Comparison of ENCODE assay signal across 9 mouse cellular contexts in the genomic region with DNA sequence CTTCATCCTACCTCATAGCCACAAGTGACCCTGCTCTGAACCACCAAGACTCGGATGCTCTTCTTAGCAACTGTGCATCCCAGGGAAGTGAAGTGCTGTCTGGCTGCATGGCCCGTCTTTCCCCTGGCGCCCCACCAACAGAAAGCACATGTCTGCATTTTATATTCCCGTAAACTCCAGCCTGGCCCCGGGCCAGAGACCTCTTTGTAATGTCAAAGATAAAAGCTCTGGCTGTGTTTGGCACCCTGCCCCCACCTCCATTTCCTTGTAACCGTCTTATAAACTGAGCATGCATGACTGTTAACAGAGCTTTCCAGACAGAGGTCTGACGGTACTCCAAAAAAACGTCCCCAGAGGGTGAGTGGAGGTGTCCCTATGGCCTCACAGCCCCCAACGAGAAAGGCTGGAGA.
DNase-seq lines count a peak whose midpoint lies in the region; ATAC-seq lines count a peak whose summit lies in the region.
"Had no signal": no experiment of that assay in that cellular context is flagged by ENCODE, and none has a peak within 500 bp of the region (broad histone marks: within the 10 kb centered on the region; RNA-seq: fewer than 3 reads in every experiment).

No protein-coding gene starts in this region.

- H3K9me3 ChIP-seq in embryonic facial prominence, embryonic 10.5 days: no peaks in the 10 kb centered on the region
- H3K9me3 ChIP-seq in heart, embryonic 13.5 days: no peaks in the 10 kb centered on the region

- H3K4me1 ChIP-seq in embryonic facial prominence, embryonic 10.5 days: peaks cover 69% of the 10 kb centered on the region
- peaks cover 64% of the 10 kb centered on the region for H3K4me1 ChIP-seq in heart, embryonic 13.5 days
- H3K4me1 ChIP-seq: megakaryocyte, embryonic 14.5 days had no signal

- H3K4me2 ChIP-seq in heart, embryonic 13.5 days: peak overlapping the region; percentile 40

- H3K4me3 ChIP-seq in embryonic facial prominence, embryonic 10.5 days: no peak overlapping the region
- H3K4me3 ChIP-seq in heart, embryonic 13.5 days: 0 out of 2 replicates have a peak overlapping the region, but pooled peaks have one; percentile 0
- H3K4me3 ChIP-seq: megakaryocyte, embryonic 14.5 days had no signal

- peak overlapping the region; percentile 87 for H3K27ac ChIP-seq in embryonic facial prominence, embryonic 10.5 days (replicated peaks)
- peak overlapping the region; percentile 92 for H3K27ac ChIP-seq in heart, embryonic 13.5 days (replicated peaks)

- ATAC-seq in heart, embryonic 13.5 days (ENCODE audit: extremely low read depth, insufficient number of reproducible peaks, low FRiP score, low TSS enrichment): peak; percentile 64

- H3K36me3 ChIP-seq in embryonic facial prominence, embryonic 10.5 days (replicated peaks): no peaks in the 10 kb centered on the region
- H3K36me3 ChIP-seq in heart, embryonic 13.5 days: no peaks in the 10 kb centered on the region

- DNase-seq in thymus, postnatal 4 days: peak; percentile 13
- DNase-seq in thymus, postnatal 36 days: no peak
- DNase-seq in embryonic facial prominence, embryonic 10.5 days (ENCODE audit: low spot score): peak; percentile 57
- peak; percentile 93 for DNase-seq in kidney, postnatal 10 days
- peak; percentile 90 for DNase-seq in lung, postnatal 14 days
- peak; percentile 29 to 55 for DNase-seq in spleen, postnatal 36 days (ENCODE audit: low spot score in 2 of 2)
- DNase-seq in layer of hippocampus, adult 11-12 months (ENCODE audit: low spot score): no peak

- H3K9ac ChIP-seq in heart, embryonic 13.5 days: peak overlapping the region; percentile 47

- no peaks in the 10 kb centered on the region for H3K27me3 ChIP-seq in embryonic facial prominence, embryonic 10.5 days (replicated peaks; ENCODE audit: low read depth, poor library complexity, severe bottlenecking)
- no peaks in the 10 kb centered on the region for H3K27me3 ChIP-seq in heart, embryonic 13.5 days (replicated peaks)
- H3K27me3 ChIP-seq: megakaryocyte, embryonic 14.5 days had no signal

- 37% methylated on average over 9 of the region's 9 CpGs for WGBS in embryonic facial prominence, embryonic 10.5 days
- 4% methylated on average over 9 of the region's 9 CpGs for WGBS in heart, embryonic 13.5 days

Comparison
In these comparisons a context has a peak if more than half of its experiments do, and no peak if none do; other contexts are left out.
1. DNase-seq: peak in thymus, postnatal 4 days (single experiment), embryonic facial prominence, embryonic 10.5 days (single experiment), kidney, postnatal 10 days (single experiment), lung, postnatal 14 days (single experiment) and spleen, postnatal 36 days (2 of 2); none in thymus, postnatal 36 days (0 of 2) and layer of hippocampus, adult 11-12 months (single experiment).